Mouse (Mus musculus) limb, embryonic 14.5 days (tissue): ENCODE data around the gene Eif4g3. TPM values are rescaled to one million over a fixed set of nuclear protein-coding genes. Genes with fewer than 3 reads are reported as not detected.

Experiments used
- ATAC-seq: fragments of 200-750 bp; cut with Nextera tagmentation; 2 replicates; pipeline ENCODE4 v1.8.0; 2017; ENCODE audit warnings: low read depth, moderate number of reproducible peaks, moderate TSS enrichment; ENCODE audit not compliant: low FRiP score
- DNase-seq: peaks from one replicate; pipeline ENCODE4 v3.0.0-alpha.2; 2015; ENCODE audit warnings: low spot score
- H3K27ac ChIP-seq: fragments of 300-500 bp; sonication (generic); replicated peaks from 2 replicates; pipeline ENCODE4 v1.5.1; 2014; ENCODE audit warnings: low read depth, mild to moderate bottlenecking, low read length, moderate library complexity, mixed read lengths
- H3K27me3 ChIP-seq: fragments of 300-500 bp; sonication (generic); 2 replicates; pipeline ENCODE4 v1.6.1; 2014; ENCODE audit warnings: low read length, mixed read lengths; ENCODE audit not compliant: control insufficient read depth, insufficient read depth
- H3K36me3 ChIP-seq: fragments of 300-500 bp; sonication (generic); 2 replicates; pipeline ENCODE4 v1.6.1; 2014; ENCODE audit warnings: mild to moderate bottlenecking, low read length, moderate library complexity, mixed read lengths; ENCODE audit not compliant: control insufficient read depth, insufficient read depth
- H3K4me1 ChIP-seq: fragments of 300-500 bp; sonication (generic); 2 replicates; pipeline ENCODE4 v1.6.1; 2014; ENCODE audit warnings: antibody characterized with exemption, low read length, mixed read lengths; ENCODE audit not compliant: control insufficient read depth, insufficient read depth
- H3K4me2 ChIP-seq: fragments of 300-500 bp; sonication (generic); replicated peaks from 2 replicates; pipeline ENCODE4 v1.6.1; 2014; ENCODE audit warnings: low read depth, mild to moderate bottlenecking, low read length, moderate library complexity; ENCODE audit not compliant: severe bottlenecking
- H3K4me3 ChIP-seq: fragments of 300-500 bp; sonication (generic); replicated peaks from 2 replicates; pipeline ENCODE4 v1.5.1; 2014; ENCODE audit warnings: low read length
- H3K9ac ChIP-seq: fragments of 300-500 bp; sonication (generic); 2 replicates; pipeline ENCODE4 v1.6.1; 2014; ENCODE audit warnings: mild to moderate bottlenecking, low read depth, low read length, moderate library complexity; ENCODE audit not compliant: severe bottlenecking
- H3K9me3 ChIP-seq: fragments of 300-500 bp; sonication (generic); 2 replicates; pipeline ENCODE4 v1.6.1; 2016; ENCODE audit warnings: low read length; ENCODE audit not compliant: control insufficient read depth
- POLR2A ChIP-seq: fragments of 200-500 bp; IDR thresholded peaks from 2 replicates; pipeline ENCODE4 v1.8.0; 2012; ENCODE audit warnings: inconsistent platforms, mild to moderate bottlenecking, moderate library complexity, borderline replicate concordance; ENCODE audit not compliant: insufficient read depth, insufficient read length; ENCODE audit errors: extremely low read depth
- WGBS: fragments of 180-500 bp; shearing (Covaris S2); extraction: QIAGEN DNeasy Blood & Tissue Kit; methylation state at CpG from one replicate; pipeline ENCODE4 v1.1.7; 2014; 5-methylcytosine and 5-hydroxymethylcytosine counted together
- polyA plus RNA-seq, 2 experiments: library from polyadenylated mRNA; depleted of rRNA in 1 of 2; stranded (reverse) in 1 of 2; unstranded in 1 of 2; fragments of >200 nt; fragmentation: Nextera tagmentation in 1 of 2; extraction: Ambion mirVana in 1 of 2; gene quantifications; 2 replicates each; pipeline versions ENCODE4 v1.2.1 to v1.2.3; 2012 to 2014

Eif4g3 gene
- polyA plus RNA-seq, 2 experiments: 38.7 to 106 TPM

DNA sequence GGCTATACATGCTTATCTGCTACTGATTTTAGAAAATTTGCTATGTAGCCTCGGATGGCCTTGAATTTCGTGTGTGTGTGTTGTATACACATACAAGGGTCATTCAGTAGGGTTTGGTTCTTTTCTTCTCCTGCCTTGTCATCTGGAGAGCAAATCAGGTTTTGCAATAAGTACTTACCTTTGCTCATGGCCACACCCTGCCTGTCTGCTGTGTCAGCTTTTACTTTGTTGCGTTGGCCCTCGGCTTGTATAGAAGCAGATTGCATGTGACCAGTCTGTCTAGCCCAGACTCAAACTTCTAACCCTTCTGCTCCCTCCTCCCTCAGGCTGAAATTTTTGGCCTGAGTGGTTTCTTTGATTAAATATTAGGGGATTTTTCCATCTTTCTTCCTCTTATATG is 157.2 kb downstream of the Eif4g3 start:
- no peak overlapping the region for H3K27ac ChIP-seq
- DNase-seq (no peak), ATAC-seq (no peak)
- peaks cover 47% of the 10 kb centered on the region for H3K36me3 ChIP-seq
- no peak overlapping the region for H3K4me3 ChIP-seq
- no peak overlapping the region for H3K9ac ChIP-seq
- H3K4me2 ChIP-seq: no peak overlapping the region
- H3K27me3 ChIP-seq: no peaks in the 10 kb centered on the region
- H3K9me3 ChIP-seq: no peaks in the 10 kb centered on the region
- no peaks in the 10 kb centered on the region for H3K4me1 ChIP-seq
- no peak for TF ChIP-seq POLR2A
- WGBS: 86% methylated on average over 4 of the region's 4 CpGs

DNA sequence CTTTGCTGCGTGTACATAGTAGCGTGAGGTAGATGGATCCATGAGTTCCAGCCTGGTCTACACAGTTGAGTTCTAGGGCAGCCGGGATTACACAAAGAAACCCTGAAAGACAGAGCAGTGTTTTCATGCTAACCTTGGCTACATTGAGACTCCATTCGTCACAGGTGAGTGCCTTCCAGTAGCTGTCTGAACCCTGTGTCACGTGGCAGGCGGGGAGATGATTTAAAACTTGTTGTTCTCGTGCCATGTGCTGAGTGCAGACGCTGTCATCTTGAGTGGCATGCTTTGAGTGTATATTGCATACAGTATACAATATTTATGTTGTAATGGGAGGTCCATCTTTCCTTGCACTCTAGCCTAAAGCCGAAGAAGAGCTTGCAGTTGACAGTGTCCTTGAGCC is 158.4 kb downstream of the Eif4g3 start:
- H3K27me3 ChIP-seq: no peaks in the 10 kb centered on the region
- no peaks in the 10 kb centered on the region for H3K4me1 ChIP-seq
- no peak overlapping the region for H3K4me2 ChIP-seq
- DNase-seq: no peak
- H3K9ac ChIP-seq: no peak overlapping the region
- no peak overlapping the region for H3K27ac ChIP-seq
- no peak for TF ChIP-seq POLR2A
- 89% methylated on average over 9 of the region's 9 CpGs for WGBS
- no peaks in the 10 kb centered on the region for H3K9me3 ChIP-seq
- H3K36me3 ChIP-seq: peaks cover 46% of the 10 kb centered on the region
- no peak overlapping the region for H3K4me3 ChIP-seq
- no peak for ATAC-seq

DNA sequence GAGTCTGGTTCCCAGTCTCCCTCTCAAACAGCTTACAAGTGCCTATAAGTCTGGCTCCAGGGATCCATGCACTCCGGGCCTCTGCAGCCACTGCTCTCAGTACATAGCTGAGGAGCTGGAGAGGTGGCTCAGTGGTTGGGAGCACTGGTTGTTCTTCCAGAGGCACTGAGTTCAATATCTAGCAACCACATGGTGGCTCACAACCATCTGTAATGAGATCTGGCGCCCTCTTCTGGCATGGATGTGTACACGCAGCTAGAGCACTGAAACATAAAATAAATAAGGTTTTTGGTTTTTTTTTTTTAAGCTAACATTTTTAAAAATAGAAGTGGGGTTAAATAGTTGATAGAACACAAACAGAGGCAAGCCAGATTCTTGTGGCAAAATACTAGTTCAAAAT is 161.2 kb downstream of the Eif4g3 start:
- Histone ChIP-seq H3K9me3 (no peaks in the 10 kb centered on the region), H3K4me3 (no peak overlapping the region), H3K36me3 (peaks cover 67% of the 10 kb centered on the region), H3K4me1 (no peaks in the 10 kb centered on the region), H3K27ac (no peak overlapping the region), H3K4me2 (no peak overlapping the region), H3K9ac (no peak overlapping the region), H3K27me3 (no peaks in the 10 kb centered on the region)
- DNase-seq (no peak), ATAC-seq (no peak)
- 54% methylated on average over 3 of the region's 3 CpGs for WGBS
- TF ChIP-seq POLR2A: no peak

DNA sequence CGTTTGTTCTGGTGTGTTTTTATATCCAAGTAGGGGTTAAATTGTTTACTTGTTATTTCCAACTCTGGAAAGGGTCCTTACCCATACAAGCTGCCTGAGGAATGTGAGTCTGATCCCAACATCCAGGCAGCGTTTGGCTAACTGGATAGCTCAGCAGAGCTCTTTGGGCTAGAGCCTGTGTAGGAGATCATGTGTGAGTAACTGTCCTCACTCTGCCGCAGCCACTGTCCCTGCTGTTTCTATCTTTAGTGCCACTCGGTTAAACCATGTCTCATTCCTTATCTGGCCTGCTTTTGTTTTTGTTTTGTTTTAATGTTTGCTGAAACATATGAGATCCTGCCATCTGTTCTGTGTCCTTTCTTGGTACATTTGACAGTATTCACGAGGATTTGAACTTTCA is 168.1 kb downstream of the Eif4g3 start:
- Histone ChIP-seq H3K4me1 (no peaks in the 10 kb centered on the region), H3K27me3 (no peaks in the 10 kb centered on the region), H3K4me3 (no peak overlapping the region), H3K9me3 (no peaks in the 10 kb centered on the region), H3K27ac (no peak overlapping the region), H3K9ac (no peak overlapping the region), H3K4me2 (no peak overlapping the region), H3K36me3 (peaks cover 84% of the 10 kb centered on the region)
- DNase-seq: no peak
- WGBS: 84% methylated on average over 5 of the region's 5 CpGs
- TF ChIP-seq POLR2A: no peak
- ATAC-seq: no peak

DNA sequence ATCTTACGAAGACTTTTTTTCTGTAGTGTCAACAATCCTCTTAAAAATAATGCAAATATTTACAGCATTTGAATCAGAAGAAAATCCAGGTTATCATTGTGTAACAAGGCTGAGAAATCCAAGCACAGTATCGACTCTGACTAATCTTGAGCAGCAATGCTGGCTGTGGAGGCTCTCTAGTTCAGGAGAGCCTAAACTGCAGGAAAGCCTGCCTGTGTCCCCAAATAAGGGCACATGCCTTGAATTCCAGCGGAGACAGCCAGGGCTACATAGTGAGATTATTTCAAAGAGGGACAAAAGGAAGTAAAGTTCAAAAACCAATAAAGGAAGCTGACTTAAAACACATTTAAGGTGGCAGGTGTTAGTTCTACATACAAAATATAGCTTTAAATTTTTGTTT is 168.7 kb downstream of the Eif4g3 start:
- ATAC-seq (no peak), DNase-seq (no peak)
- no peak overlapping the region for H3K4me2 ChIP-seq
- H3K4me3 ChIP-seq: no peak overlapping the region
- H3K36me3 ChIP-seq: peaks cover 87% of the 10 kb centered on the region
- no peaks in the 10 kb centered on the region for H3K4me1 ChIP-seq
- no peaks in the 10 kb centered on the region for H3K27me3 ChIP-seq
- H3K9ac ChIP-seq: no peak overlapping the region
- H3K27ac ChIP-seq: no peak overlapping the region
- TF ChIP-seq POLR2A: no peak
- H3K9me3 ChIP-seq: no peaks in the 10 kb centered on the region
- 87% methylated on average over 3 of the region's 3 CpGs for WGBS

DNA sequence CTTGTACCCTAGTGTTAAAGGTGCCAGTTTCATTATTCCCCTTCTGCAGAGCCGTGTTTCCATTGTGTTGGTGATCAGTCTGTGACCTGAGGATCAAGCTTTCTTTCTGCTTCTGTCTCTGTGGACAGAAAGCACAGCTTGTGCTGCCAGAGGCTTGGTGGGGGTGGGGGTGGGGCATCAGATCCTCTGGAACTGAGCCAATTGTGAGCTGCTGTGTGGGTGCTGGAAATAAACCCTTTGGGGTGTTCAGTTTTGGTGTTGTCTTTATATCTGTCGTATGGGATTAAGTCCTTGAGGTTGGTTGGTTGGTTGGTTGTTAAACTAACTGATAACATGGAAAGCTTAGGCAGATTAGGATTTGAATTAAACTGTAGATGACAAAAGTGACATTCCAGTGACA is 171.0 kb downstream of the Eif4g3 start:
- no peak overlapping the region for H3K27ac ChIP-seq
- WGBS: 75% methylated on average over 2 of the region's 2 CpGs
- H3K4me2 ChIP-seq: no peak overlapping the region

More for the DNA sequence above, 171.0 kb downstream of the Eif4g3 start:
- DNase-seq (no peak), ATAC-seq (no peak)
- Histone ChIP-seq H3K27me3 (no peaks in the 10 kb centered on the region), H3K9me3 (no peaks in the 10 kb centered on the region), H3K4me1 (no peaks in the 10 kb centered on the region), H3K4me3 (no peak overlapping the region), H3K36me3 (peaks cover 89% of the 10 kb centered on the region), H3K9ac (no peak overlapping the region)
- TF ChIP-seq POLR2A: no peak
